Mouse (Mus musculus): ENCODE results near the gene Pdlim5.

The Pdlim5 gene

DNA sequence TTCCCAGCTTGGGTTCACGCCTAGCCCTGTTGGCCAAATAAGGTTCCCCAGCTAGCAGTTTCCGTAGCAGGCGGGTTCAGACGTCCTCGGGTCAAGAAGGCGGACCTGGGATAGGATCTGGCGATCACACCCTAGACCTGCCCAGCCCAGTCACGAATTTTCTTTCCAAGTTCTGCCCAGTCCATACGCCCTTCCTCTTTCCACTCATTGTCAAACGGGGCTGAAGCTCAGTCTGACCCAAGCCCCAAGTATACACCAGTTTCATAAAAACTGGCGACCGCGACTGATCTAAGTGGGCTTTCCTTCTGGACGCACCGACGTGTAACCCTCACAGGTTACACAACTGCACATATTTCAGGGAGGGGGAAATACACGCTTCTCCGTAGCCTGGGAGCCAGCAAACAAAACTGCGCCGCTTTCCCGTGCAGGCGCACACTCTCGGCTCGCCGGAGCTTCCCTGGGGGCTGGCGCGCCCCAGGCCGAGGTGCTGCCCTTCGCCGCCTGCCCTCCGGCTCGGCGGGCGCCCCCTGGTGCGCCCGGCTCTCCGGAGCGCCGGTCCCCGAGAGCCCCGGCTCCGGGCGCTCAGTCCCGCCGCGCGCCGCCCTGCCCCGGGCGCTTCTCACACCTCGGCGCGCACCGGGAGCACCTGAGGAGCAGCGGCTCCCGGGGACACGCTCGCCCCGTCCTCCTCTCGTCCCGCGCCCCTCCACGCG is 544 bp downstream of the Pdlim5 start:
- DNase-seq (ENCODE audit: low spot score), result peak; percentile 64

DNA sequence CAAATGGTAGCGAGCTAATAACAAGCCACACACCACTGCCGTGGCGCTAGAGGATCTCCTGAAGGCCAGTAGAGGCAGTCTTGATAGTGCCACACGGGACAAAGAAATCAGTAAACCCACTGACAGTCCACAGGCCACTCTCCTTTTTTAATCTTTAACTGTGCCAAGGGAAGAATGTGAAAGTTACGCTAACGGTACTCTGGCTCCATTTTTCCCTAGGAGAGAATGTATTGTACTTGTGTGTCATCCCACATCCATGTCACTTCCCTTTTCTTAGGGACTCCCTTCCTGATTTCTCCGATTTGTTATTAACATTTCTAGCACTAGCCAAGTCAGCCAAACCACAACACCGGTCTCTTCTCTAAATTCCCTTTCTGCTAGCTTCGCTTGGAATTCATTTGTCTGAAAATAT is 1.5 kb downstream of the Pdlim5 start:
- DNase-seq (ENCODE audit: low spot score), result no peak

DNA sequence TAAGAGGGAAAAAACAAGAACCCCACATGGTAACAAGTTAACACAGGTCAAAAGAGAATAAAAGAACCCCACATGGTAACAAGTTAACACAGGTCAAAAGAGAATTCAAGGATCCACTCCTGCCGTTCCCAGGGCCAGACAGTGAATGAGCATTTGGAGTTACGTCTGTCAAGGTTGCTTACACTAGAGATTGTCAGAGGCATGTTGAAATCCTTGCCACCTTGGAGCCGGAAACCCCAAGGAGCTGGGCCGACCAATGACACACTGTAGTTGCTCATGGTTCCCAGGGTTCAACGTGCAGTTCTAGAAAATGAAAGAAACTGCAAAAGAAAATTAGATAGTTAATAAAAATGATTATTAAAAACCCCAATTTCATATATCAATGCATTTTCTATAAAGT is 4.0 kb downstream of the Pdlim5 start:
- DNase-seq (ENCODE audit: low spot score), result no peak

DNA sequence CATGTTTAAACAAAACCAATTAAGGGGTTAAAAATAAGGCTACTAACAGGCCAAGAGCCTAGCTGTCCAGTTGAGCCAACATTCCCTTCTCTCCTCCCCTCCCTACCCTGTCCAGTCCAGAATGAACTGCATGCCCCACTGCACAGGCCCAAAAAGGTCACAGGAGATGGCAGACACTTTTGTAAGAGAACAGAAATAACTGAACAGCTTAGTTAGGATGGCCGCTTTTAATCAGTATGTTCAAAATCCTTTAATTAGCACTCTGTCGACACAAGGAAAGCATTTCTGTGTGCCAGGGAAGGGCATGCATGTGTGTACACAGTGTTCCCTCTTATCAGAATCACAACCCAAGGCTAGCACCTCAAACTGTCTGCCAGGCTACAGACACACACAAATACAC is 5.2 kb downstream of the Pdlim5 start:
- DNase-seq (ENCODE audit: low spot score), result no peak

DNA sequence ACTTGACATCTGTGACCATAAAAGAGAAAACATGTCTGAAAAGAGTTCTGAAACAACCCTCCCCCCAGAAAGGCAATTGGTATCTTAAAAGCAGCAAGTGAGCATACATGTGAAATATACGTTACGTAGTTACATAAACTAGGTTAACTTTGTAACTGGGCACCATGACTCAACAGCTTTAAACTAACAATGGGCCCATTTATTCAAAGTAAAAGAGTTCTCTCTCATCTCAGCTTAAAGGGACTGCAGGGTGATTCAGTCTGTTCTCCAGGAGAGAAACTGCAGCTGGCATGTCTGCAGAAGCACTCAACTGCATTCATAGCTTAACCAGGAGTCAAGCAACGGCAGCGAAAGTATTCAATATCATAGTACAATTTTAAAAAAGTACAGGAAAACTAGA is 7.3 kb downstream of the Pdlim5 start:
- DNase-seq (ENCODE audit: low spot score), result no peak

DNA sequence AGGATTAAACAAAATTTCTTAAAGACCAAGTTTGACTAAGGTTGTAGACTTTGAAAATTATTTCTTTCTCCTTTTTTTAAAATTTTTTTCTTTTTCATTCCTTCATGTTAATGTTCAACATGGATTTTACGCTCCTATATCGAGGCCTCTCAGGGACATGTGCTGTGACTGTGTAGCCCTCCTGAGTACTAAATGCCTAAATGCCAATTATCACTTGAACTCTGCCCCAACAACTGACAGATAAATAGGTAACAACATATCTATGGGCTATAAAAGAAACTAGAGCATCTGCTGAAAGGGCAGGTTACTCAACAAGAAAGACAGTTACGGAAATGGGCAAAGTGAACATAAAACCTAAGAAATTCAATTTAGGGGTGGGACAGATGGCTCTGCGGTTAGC is 9.0 kb downstream of the Pdlim5 start:
- no peak for DNase-seq (ENCODE audit: low spot score)

DNA sequence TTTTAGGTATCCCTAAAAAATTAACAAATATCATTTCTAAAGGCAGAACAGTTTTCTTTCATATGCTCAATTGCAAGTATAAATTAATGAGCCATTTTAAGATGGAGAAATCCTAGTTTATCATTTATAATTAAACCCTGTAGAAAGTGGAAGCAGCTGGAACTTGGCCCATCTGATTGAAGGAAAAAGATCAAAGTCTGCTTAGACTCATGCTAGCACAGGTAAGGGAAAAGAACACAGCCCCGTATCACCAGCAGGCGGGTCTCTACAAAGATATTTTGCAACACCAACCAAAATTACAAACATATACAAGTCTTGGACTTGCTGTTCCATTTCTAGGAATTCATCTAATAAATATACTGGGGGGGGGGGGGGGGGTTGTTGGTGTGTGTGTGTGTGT is 9.8 kb downstream of the Pdlim5 start:
- DNase-seq (ENCODE audit: low spot score), result no peak

DNA sequence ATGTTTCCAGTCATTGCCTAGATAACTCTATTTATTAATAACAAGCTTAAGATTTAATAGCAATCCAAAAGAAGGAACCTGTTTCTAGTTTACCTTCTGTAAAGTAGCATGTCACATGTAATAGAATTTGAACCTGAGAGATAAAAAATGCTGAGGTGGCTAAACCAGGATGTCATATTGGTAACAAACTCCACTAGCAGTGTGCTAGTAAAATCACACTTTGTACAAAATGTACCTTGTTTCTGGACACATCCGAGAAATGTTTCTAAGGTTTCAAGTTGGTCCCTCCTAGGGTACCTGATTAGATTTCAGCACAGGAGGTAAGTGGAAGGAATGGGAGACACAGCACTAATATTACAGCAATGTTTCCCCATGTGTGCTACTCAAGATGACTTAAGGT is 18.9 kb downstream of the Pdlim5 start:
- DNase-seq (ENCODE audit: low spot score), result no peak

DNA sequence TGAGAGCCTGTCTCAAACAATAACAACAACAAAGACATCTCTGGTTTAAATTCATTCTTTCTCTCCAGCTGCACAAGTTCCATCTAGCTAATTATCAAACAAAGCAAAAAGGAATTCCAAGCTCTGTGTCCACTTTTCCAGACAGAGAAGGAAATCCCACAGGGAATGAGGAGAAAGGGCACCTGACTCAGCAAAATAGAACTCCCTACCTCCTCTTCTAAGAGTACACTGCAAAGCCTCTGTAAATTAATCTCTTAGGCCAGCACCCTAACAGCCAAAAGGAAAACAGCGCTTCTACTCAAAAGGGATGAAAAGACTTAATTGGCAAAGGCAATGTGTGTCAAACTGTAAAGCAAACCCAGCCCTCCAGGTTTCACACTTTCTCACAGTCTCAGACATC is 20.4 kb downstream of the Pdlim5 start:
- no peak for DNase-seq (ENCODE audit: low spot score)

DNA sequence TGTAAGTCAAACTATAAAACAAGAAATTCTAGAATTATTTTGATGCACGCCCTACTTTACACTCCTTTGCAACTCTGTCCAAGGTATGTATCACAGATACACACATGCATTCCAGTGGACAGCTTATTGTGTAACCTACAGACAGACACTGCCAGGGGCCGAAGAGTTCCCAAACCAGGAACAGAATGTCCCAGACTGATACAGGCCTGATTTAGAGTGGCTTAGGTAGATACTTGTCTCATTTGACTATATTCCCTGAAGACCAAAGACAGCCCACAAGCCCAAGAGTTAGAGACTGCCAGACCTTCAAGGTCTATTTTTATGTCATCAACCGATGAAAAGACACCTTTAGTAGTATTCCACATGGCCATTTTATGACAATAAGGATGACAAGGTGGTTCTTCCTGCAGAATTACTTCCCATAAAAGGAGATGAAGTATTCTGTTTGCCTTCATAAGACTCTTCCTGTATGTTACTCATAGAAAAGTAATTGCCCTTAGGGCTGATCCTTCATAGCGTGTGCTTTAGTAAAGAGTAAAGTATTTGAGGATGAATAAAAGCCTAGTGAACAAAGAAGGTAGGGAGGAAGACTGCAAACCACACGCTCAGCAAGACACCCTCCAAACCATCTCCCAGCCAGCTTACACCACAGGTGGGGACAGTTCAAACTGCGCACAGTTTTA is 22.9 kb downstream of the Pdlim5 start:
- no peak for DNase-seq (ENCODE audit: low spot score)

DNA sequence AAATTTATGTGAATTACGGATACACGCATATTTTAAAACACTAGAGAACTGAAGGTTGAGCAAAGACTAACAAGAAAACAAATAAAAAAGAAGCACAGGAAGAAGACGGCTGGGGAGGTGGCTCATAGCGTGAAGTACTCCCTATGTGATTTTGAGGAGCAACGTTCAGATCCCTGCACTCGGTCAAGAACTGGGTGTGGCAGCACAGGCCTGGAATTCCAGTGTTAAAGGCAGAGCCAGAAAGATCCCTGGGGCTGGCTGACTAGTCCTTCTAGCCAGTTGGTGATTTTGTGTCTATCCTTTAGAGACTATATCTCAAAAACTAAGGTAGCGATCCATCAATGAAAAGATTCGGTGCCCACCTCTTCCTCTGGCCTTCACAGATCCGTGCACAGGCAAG is 27.1 kb downstream of the Pdlim5 start:
- DNase-seq (ENCODE audit: low spot score), result no peak

DNA sequence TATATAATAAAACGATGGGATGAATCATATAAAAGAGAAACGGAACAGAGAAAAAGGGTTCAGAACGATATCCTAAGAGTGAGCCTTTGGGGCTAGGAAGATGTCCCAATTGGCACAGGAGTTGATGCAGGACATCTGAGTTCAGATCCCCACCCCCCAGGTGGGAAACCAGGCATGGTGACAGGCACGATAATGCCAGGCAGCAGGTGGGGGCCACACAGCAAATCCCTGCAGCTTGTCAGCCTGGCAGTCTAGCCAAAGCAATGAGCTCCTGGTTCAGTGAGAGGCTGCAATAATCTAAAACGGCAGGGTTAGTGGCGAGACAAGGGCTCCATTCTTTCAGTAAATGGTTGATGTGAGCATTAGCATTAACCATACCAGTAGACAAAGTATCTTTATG is 33.4 kb downstream of the Pdlim5 start:
- no peak for DNase-seq (ENCODE audit: low spot score)

DNA sequence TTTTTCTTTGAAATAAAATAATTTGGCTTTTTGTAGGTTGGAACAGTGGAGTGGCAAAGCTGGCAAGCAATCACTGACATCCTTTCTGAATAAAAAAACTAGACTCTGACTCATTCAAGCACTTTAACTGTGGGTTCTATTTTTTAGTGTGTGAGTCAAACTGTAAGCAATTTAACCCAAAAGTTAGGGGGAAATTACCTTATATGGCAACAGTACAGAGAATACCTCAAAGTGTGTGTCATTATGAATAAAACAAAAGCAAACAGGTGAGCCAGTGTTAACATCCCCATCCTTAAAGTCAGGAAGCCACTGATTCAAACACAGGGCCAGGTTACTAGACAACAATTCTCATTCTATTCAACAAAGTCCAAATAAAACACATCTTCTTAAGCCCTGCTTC is 36.5 kb downstream of the Pdlim5 start:
- DNase-seq (ENCODE audit: low spot score), result no peak

DNA sequence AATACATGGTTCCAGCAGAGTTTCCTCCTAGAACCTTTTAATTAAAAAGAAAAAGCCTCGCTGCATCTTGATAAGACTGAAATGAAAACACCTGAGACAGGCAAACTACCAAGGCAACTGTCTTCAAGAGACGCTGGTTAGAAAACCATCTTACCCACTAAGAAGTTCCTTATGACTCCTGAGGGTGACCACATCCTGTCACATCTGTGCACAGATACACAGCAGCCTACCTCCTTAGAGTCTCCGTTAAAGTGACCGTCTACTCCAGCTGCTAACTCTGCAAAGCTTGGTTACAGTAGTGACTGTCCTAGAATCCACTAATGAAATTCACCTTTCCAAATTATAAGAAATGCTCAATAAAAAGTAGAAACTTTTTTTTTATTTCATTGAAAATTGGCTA is 38.8 kb downstream of the Pdlim5 start:
- no peak for DNase-seq (ENCODE audit: low spot score)

DNA sequence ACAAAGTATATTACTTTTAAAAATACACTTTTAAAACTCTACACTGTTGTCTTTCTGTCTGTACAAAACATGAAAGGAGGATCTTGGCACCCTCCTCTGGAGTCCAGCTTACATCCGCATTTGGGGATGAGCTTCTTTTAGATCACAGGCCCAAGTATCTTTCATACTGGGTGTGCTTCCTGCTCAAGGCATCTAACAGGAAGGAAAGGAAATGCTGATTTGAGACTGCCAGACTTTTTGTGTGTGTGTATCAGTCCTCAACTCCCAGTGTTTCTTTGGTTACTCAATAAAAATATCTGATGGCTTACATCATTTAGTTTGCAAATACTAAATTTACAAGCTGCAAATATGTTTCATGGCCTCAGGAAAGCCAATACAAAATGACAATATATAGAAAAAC is 42.3 kb downstream of the Pdlim5 start:
- DNase-seq (ENCODE audit: low spot score), result no peak

DNA sequence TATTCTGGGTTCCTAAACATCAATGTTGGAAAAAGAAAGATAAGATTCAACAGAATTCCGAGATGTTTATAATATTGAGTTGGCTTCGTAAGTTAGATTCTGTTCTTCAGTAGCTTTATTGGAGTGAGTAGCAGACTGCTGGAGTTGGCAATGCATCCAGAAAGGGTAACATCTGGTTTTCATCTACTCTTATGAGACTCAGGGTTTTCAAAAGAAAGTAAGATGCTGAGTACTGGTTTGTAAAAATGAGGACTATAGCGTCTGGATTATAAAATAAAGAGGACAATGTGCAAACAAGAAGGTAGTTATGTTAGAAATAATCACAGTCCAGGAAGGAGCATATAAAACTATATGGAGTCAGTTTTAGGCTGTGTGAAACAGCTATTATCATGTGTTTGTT is 45.0 kb downstream of the Pdlim5 start:
- DNase-seq (ENCODE audit: low spot score), result no peak

DNA sequence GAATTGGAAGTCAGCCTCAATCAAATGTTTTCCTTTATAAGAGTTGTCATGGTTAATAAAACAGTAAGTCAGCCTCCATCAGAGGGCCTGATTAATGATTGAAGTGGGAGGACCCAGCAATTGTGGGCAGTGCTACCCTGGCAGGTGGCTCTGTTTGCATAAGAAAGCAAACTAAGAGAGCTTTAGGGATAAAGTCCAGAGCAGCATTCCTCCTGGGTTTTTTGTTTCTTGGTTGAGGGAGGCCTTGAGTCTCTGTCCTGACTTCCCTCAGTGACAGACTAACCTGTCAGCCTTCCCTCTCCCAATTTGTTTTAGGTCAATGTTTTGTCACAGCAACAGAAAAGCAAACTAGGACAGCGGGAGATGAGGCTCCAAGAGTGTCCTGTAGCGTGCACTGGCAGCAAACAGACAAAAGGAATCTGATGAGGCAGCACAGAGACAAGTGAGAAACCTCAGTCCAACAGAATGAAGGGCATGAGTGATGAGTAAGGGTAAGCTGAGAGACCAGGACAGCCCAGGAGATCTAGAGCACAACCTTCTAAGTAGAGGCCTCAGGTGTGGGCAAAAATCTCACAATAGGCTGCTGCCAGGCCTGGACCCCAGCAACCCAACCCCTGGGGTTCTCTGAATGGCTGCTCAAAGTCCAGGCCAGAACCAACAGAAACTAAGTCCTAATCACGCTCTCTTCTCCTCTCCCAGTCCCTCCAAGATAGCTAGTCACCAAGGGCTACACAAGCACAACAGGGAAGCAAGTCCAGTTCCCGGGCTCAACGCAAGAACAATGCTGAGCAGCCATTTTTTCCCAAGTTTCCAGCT is 46.5 kb downstream of the Pdlim5 start:
- DNase-seq (ENCODE audit: low spot score), result no peak

DNA sequence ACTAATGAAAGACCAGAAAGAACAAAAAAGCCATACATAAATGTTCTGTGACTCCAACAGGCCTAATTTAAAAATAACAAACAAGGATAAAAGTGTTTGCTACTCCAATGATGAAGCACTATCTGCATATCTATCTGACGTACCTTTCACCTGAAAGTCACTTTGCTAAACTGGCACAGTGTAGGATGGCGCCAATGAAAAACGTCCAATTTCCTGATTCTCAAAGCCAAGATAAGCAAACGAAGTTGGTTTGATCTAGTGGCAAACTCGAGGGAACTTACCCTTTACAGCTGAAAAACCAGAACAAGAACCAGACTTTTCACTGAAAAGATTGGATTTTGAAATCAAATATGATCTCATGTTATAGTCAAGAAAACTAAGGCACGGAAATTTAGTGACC is 49.2 kb downstream of the Pdlim5 start:
- DNase-seq (ENCODE audit: low spot score), result no peak

DNA sequence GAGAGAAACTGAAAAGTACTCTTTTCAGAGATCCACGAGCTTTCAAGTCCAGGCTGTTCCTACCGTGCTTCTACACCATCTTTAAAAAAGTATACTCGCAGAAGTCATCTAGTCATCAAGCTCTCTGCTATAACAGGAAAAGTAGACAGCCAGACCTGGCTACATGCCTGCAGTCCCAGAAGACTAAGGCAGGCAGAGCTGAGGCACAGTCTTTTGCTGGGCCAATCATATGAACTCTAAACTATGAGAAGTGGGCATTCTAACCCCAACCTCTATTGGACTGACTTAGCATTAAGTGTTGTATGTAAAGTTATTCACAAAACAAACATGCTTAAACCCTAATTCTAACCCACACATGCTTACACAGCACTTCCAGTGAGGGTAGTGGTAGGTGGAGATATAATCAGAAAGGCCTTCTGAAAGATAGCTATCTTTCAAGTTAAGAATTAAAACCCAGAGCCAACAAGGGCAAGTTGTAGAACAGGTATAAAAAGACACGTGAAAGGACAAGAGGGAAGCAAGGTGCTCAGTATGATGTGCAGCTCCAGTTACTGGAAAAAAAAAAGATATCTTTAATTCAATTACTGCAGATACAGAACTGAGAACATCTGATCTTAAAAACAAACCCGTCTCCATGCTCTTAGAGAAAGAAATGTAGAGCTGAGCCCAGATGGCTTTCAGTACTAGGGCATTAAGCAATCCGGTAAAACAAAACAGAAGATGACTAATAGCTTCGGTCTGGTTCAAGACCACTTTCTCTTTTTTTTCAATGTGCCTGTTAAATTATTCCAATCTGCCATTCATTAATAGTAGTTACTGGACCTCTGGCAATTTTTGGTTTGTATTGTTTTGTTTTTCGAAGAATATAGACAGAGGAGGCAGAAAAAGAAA is 50.0 kb downstream of the Pdlim5 start:
- no peak for DNase-seq (ENCODE audit: low spot score)

DNA sequence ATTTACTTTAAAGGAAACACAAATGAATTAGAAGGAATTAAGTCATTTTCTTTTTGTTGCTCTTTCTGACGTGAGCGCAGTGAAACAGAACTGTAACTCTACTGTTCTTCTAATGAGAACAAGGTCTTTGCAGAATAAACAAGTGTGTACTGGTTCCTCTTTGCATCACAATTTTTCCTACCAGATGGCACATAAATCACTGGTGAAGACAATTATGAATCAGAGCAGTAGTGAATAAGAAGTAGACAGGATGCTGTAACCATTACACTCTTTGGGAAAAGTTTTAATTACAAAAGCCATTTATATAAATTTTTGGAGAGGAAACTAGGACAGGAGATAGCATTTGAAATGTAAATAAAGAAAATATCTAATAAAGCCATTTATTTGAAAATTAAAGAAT is 51.7 kb downstream of the Pdlim5 start:
- no peak for DNase-seq (ENCODE audit: low spot score)

DNA sequence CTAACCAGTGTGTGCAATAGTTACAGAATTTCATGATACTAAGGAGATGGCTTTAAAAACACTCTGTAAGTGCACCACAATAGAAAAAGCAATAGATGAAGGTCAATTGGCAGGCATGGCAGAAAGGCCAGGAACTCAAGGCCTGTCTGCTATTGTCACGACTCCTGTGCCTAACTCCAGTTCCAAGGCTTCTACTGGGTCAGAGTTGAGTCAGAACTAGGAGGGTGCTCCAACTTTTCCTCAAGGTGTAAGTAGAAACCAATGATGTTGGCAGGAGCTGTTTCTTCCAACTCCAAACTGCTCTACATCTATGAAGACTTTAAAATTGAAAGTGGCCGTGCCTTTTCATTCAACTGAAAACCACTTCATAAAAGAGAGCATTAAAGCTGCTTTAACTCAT is 54.8 kb downstream of the Pdlim5 start:
- DNase-seq (ENCODE audit: low spot score), result no peak

Measured in ovary, postnatal 36 days (tissue).